Mouse (Mus musculus): Measurements from ENCODE around the gene Gm26620. TPM values are rescaled to one million over a fixed set of nuclear protein-coding genes. Genes with fewer than 3 reads are reported as not detected.

Gm26620 gene
- polyA plus RNA-seq, 1 experiment from 2014 or later = not detected

GRCm38 (mm10) chr1:170908341-170908740, 23.5 kb downstream of the Gm26620 start:
- peaks cover 28% of the 10 kb centered on the region for H3K27me3 ChIP-seq (ENCODE audit: control insufficient read depth, insufficient read depth, low read length)
- H3K4me2 ChIP-seq (ENCODE audit: low read depth, severe bottlenecking) = peak overlapping the region; percentile 99
- H3K9me3 ChIP-seq (ENCODE audit: control insufficient read depth, low read length) = no peaks in the 10 kb centered on the region
- peak; percentile 45 for DNase-seq (ENCODE audit: low spot score)
- no peak overlapping the region for H3K9ac ChIP-seq (ENCODE audit: low read length)
- H3K36me3 ChIP-seq (ENCODE audit: control insufficient read depth, insufficient read depth, low read length) = no peaks in the 10 kb centered on the region
- peak; percentile 54; the same call in 1 of the 2 replicates for ATAC-seq (ENCODE audit: insufficient number of reproducible peaks, low FRiP score, low TSS enrichment, low read depth)
- peaks cover 8% of the 10 kb centered on the region; the same call in 1 of the 2 replicates for H3K4me1 ChIP-seq (ENCODE audit: control insufficient read depth, insufficient read depth, low read length)
- H3K27ac ChIP-seq (replicated peaks; ENCODE audit: low read depth, low read length) = no peak overlapping the region
- H3K4me3 ChIP-seq (ENCODE audit: low read depth, low read length) = peak overlapping the region; percentile 46
- 2% methylated on average over 21 of the region's 21 CpGs for WGBS

GRCm38 (mm10) chr1:170911907-170912660, 27.2 kb downstream of the Gm26620 start:
- no peak overlapping the region for H3K4me2 ChIP-seq (ENCODE audit: low read depth, severe bottlenecking)
- DNase-seq (ENCODE audit: low spot score) (no peak), ATAC-seq (ENCODE audit: insufficient number of reproducible peaks, low FRiP score, low TSS enrichment, low read depth) (no peak)
- H3K27me3 ChIP-seq (ENCODE audit: control insufficient read depth, insufficient read depth, low read length) = peaks cover 21% of the 10 kb centered on the region
- WGBS = 85% methylated on average over 11 of the region's 11 CpGs
- no peak overlapping the region for H3K27ac ChIP-seq (replicated peaks; ENCODE audit: low read depth, low read length)
- H3K4me1 ChIP-seq (ENCODE audit: control insufficient read depth, insufficient read depth, low read length) = peaks cover 6% of the 10 kb centered on the region; the same call in 1 of the 2 replicates
- no peak overlapping the region for H3K9ac ChIP-seq (ENCODE audit: low read length)
- H3K4me3 ChIP-seq (ENCODE audit: low read depth, low read length) = no peak overlapping the region
- H3K36me3 ChIP-seq (ENCODE audit: control insufficient read depth, insufficient read depth, low read length) = no peaks in the 10 kb centered on the region
- H3K9me3 ChIP-seq (ENCODE audit: control insufficient read depth, low read length) = no peaks in the 10 kb centered on the region

GRCm38 (mm10) chr1:170912891-170913615, 28.2 kb downstream of the Gm26620 start, which contains the start of gene Fcrlb:
Gene Fcrlb, minus strand, starts transcription at chr1:170912941.
- Histone ChIP-seq H3K4me3 (ENCODE audit: low read depth, low read length) (no peak within 1 kb of the TSS), H3K36me3 (ENCODE audit: control insufficient read depth, insufficient read depth, low read length) (no peaks in the 10 kb centered on the region), H3K9me3 (ENCODE audit: control insufficient read depth, low read length) (no peaks in the 10 kb centered on the region), H3K27ac (replicated peaks; ENCODE audit: low read depth, low read length) (no peak within 1 kb of the TSS), H3K27me3 (ENCODE audit: control insufficient read depth, insufficient read depth, low read length) (peaks cover 11% of the 10 kb centered on the region), H3K4me2 (ENCODE audit: low read depth, severe bottlenecking) (no peak within 1 kb of the TSS), H3K9ac (ENCODE audit: low read length) (no peak within 1 kb of the TSS), H3K4me1 (ENCODE audit: control insufficient read depth, insufficient read depth, low read length) (no peaks in the 10 kb centered on the region)
- 68% methylated on average over 5 of the region's 5 CpGs for WGBS
- ATAC-seq (ENCODE audit: insufficient number of reproducible peaks, low FRiP score, low TSS enrichment, low read depth) (no peak), DNase-seq (ENCODE audit: low spot score) (no peak)

- H3K36me3 ChIP-seq (ENCODE audit: control insufficient read depth, insufficient read depth, low read length) = no peaks in the 10 kb centered on the region
- no peak overlapping the region for H3K9ac ChIP-seq (ENCODE audit: low read length)
- no peaks in the 10 kb centered on the region for H3K4me1 ChIP-seq (ENCODE audit: control insufficient read depth, insufficient read depth, low read length)
- H3K4me3 ChIP-seq (ENCODE audit: low read depth, low read length) = no peak overlapping the region
- no peaks in the 10 kb centered on the region for H3K27me3 ChIP-seq (ENCODE audit: control insufficient read depth, insufficient read depth, low read length)
- no peaks in the 10 kb centered on the region for H3K9me3 ChIP-seq (ENCODE audit: control insufficient read depth, low read length)
- 83% methylated on average over 5 of the region's 5 CpGs for WGBS
- no peak for DNase-seq (ENCODE audit: low spot score)
- no peak overlapping the region for H3K4me2 ChIP-seq (ENCODE audit: low read depth, severe bottlenecking)
- no peak for ATAC-seq (ENCODE audit: insufficient number of reproducible peaks, low FRiP score, low TSS enrichment, low read depth)
- H3K27ac ChIP-seq (replicated peaks; ENCODE audit: low read depth, low read length) = no peak overlapping the region
Observed at GRCm38 (mm10) chr1:170915657-170916056, 30.8 kb downstream of the Gm26620 start.

- no peaks in the 10 kb centered on the region for H3K9me3 ChIP-seq (ENCODE audit: control insufficient read depth, low read length)
- ATAC-seq (ENCODE audit: insufficient number of reproducible peaks, low FRiP score, low TSS enrichment, low read depth) = no peak
- H3K27ac ChIP-seq (replicated peaks; ENCODE audit: low read depth, low read length) = no peak overlapping the region
- no peak overlapping the region for H3K4me2 ChIP-seq (ENCODE audit: low read depth, severe bottlenecking)
- DNase-seq (ENCODE audit: low spot score) = no peak
- H3K4me1 ChIP-seq (ENCODE audit: control insufficient read depth, insufficient read depth, low read length) = no peaks in the 10 kb centered on the region
- no peak overlapping the region for H3K4me3 ChIP-seq (ENCODE audit: low read depth, low read length)
- H3K27me3 ChIP-seq (ENCODE audit: control insufficient read depth, insufficient read depth, low read length) = no peaks in the 10 kb centered on the region
- H3K9ac ChIP-seq (ENCODE audit: low read length) = no peak overlapping the region
- WGBS = 96% methylated on average over 8 of the region's 8 CpGs
- no peaks in the 10 kb centered on the region for H3K36me3 ChIP-seq (ENCODE audit: control insufficient read depth, insufficient read depth, low read length)
Observed at GRCm38 (mm10) chr1:170919308-170919707, 34.4 kb downstream of the Gm26620 start.

- H3K4me3 ChIP-seq (ENCODE audit: low read depth, low read length) = no peak overlapping the region
- H3K27ac ChIP-seq (replicated peaks; ENCODE audit: low read depth, low read length) = no peak overlapping the region
- H3K9ac ChIP-seq (ENCODE audit: low read length) = no peak overlapping the region
- DNase-seq (ENCODE audit: low spot score) (no peak), ATAC-seq (ENCODE audit: insufficient number of reproducible peaks, low FRiP score, low TSS enrichment, low read depth) (no peak)
- WGBS = 84% methylated on average over 6 of the region's 6 CpGs
- H3K4me2 ChIP-seq (ENCODE audit: low read depth, severe bottlenecking) = no peak overlapping the region
- H3K27me3 ChIP-seq (ENCODE audit: control insufficient read depth, insufficient read depth, low read length) = no peaks in the 10 kb centered on the region
- no peaks in the 10 kb centered on the region for H3K36me3 ChIP-seq (ENCODE audit: control insufficient read depth, insufficient read depth, low read length)
- H3K9me3 ChIP-seq (ENCODE audit: control insufficient read depth, low read length) = no peaks in the 10 kb centered on the region
- no peaks in the 10 kb centered on the region for H3K4me1 ChIP-seq (ENCODE audit: control insufficient read depth, insufficient read depth, low read length)
Observed at GRCm38 (mm10) chr1:170924485-170924884, 39.6 kb downstream of the Gm26620 start.

GRCm38 (mm10) chr1:170926941-170927340, 42.1 kb downstream of the Gm26620 start:
- no peaks in the 10 kb centered on the region for H3K9me3 ChIP-seq (ENCODE audit: control insufficient read depth, low read length)
- DNase-seq (ENCODE audit: low spot score) = no peak
- ATAC-seq (ENCODE audit: insufficient number of reproducible peaks, low FRiP score, low TSS enrichment, low read depth) = no peak
- no peak overlapping the region for H3K4me2 ChIP-seq (ENCODE audit: low read depth, severe bottlenecking)
- no peak overlapping the region for H3K27ac ChIP-seq (replicated peaks; ENCODE audit: low read depth, low read length)
- H3K9ac ChIP-seq (ENCODE audit: low read length) = no peak overlapping the region
- H3K36me3 ChIP-seq (ENCODE audit: control insufficient read depth, insufficient read depth, low read length) = no peaks in the 10 kb centered on the region
- H3K27me3 ChIP-seq (ENCODE audit: control insufficient read depth, insufficient read depth, low read length) = no peaks in the 10 kb centered on the region
- no peaks in the 10 kb centered on the region for H3K4me1 ChIP-seq (ENCODE audit: control insufficient read depth, insufficient read depth, low read length)
- no peak overlapping the region for H3K4me3 ChIP-seq (ENCODE audit: low read depth, low read length)
- 62% methylated on average over 6 of the region's 6 CpGs for WGBS

GRCm38 (mm10) chr1:170927378-170927777, 42.5 kb downstream of the Gm26620 start, which contains the start of gene Fcrla:
Gene Fcrla, minus strand, starts transcription at chr1:170927583.
- 78% methylated on average over 3 of the region's 3 CpGs for WGBS
- H3K27ac ChIP-seq (replicated peaks; ENCODE audit: low read depth, low read length) = no peak within 1 kb of the TSS
- no peak for DNase-seq (ENCODE audit: low spot score)

More at GRCm38 (mm10) chr1:170927378-170927777, 42.5 kb downstream of the Gm26620 start, which contains the start of gene Fcrla:
- H3K4me3 ChIP-seq (ENCODE audit: low read depth, low read length) = no peak within 1 kb of the TSS
- no peaks in the 10 kb centered on the region for H3K9me3 ChIP-seq (ENCODE audit: control insufficient read depth, low read length)
- H3K9ac ChIP-seq (ENCODE audit: low read length) = no peak within 1 kb of the TSS
- ATAC-seq (ENCODE audit: insufficient number of reproducible peaks, low FRiP score, low TSS enrichment, low read depth) = no peak
- H3K4me1 ChIP-seq (ENCODE audit: control insufficient read depth, insufficient read depth, low read length) = no peaks in the 10 kb centered on the region
- H3K36me3 ChIP-seq (ENCODE audit: control insufficient read depth, insufficient read depth, low read length) = no peaks in the 10 kb centered on the region
- H3K4me2 ChIP-seq (ENCODE audit: low read depth, severe bottlenecking) = no peak within 1 kb of the TSS
- no peaks in the 10 kb centered on the region for H3K27me3 ChIP-seq (ENCODE audit: control insufficient read depth, insufficient read depth, low read length)

Measured in limb, embryonic 11.5 days (tissue).